Mouse (Mus musculus) ZHBTc4 (cell line): ENCODE measurements at regions not wholly inside any gene's neighbourhood (a gene's known extent, or its start where the extent isn't known, plus 50 kb on each side); places are given as distances from the start of the nearest gene placed in this dataset.

Experiments
- DNase-seq: peaks from one replicate; pipeline ENCODE4 v3.0.0-alpha.2; 2011; ENCODE audit warnings: low read depth, low spot score

- peak; percentile 16 for DNase-seq
Measured at GRCm38 (mm10) chr14:59075845-59076745, 66.6 kb downstream of the 1700129C05Rik start.

DNA sequence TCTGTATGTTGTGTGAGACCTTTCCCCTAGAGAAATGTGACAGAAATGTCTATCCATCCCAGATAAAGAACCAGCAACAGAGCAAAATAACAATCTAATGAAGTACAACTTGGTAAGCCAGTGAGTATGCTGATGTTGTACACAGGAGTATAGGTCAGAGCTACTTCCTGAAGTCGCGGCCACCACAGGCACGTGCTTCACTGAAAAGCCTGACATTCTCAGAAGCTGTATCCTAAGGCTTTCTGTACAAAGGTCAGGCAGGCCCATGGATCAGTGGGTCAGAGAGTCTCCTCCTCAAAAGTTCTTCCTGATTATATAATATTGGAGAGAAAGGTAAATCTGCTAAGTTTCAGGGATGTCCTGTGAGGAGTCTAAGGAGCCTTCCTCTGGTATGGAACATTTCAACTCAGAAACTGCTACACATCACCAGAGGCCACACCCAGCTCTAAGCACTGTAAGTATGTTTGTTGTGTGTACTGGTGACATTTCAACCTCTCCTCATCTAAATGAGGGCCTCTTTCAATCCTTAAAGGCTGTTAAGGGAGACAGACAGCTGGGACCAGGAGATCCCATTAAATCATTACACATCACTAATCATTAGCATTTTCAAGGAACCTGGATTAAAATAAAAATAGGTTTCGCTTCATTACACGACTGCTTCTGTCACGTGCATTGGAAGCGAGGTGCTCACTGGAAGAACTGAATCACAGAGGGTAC lies 70.2 kb downstream of the 1700129C05Rik start:
- DNase-seq = no peak

DNA sequence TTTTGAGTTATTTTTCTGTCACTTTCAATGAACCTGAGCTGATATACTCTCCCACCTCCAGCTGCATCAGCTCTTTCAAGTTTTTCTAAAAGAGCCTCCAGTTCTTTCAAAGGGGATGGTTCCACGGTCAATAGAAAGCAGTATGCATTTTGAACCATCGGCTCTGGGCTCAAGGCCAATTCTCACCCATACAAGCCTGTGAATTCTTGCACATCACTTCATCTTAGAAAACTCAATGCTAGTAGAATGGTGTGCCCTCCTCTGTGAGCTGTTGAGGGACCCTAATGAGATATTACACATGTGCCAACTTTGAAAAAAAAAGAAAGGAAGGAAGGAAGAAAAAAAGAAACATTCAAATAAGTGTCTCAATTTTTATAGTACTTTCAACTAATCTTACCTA lies 72.6 kb downstream of the 1700129C05Rik start:
- DNase-seq = no peak

GRCm38 (mm10) chr14:59066456-59067220 lies 76.1 kb downstream of the 1700129C05Rik start:
- no peak for DNase-seq

DNA sequence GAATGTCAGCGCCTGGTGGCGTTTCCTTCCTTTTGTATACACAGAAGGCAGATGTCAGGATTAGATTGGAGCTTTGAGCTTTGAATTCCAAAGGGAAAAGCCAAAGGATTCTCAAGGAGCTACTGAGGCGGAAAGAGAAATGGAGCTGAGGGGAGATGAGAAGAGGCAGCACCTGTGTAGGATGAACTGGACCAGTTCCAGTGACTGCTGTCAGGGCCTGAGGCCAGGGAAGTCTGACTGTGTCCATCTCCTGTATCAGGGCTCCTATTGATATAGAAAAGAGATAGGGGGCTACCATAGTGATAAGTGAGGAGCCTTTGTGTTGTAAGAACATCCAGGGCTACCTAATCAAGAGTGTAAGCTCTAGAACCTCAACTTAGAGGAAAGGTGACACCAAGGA lies 79.5 kb downstream of the 1700129C05Rik start:
- DNase-seq = no peak

DNA sequence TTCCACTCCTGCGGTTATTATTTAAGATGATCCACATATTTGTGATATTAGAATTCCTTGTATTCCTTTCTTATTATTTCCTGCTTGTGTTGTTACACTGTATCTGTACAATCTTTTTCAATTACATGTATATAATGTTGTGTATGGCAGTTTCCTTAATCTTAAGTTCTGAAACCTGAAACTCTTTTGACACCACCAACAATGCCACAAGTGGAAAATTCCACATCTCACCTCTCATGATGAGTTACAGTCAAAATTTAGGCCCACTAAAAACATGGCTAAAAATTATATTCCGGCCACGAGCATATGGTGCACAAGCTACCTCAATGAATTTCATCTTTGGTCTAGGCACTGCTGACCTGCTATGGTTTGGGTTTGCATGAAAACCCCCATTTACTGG lies 85.9 kb downstream of the 1700129C05Rik start:
- no peak for DNase-seq

- no peak for DNase-seq
Measured at GRCm38 (mm10) chr14:59055283-59055682, 87.4 kb downstream of the 1700129C05Rik start.

GRCm38 (mm10) chr14:59052421-59052820 lies 90.3 kb downstream of the 1700129C05Rik start:
- DNase-seq = no peak

GRCm38 (mm10) chr14:59051478-59051879 lies 91.2 kb downstream of the 1700129C05Rik start:
- DNase-seq = peak; percentile 3

DNA sequence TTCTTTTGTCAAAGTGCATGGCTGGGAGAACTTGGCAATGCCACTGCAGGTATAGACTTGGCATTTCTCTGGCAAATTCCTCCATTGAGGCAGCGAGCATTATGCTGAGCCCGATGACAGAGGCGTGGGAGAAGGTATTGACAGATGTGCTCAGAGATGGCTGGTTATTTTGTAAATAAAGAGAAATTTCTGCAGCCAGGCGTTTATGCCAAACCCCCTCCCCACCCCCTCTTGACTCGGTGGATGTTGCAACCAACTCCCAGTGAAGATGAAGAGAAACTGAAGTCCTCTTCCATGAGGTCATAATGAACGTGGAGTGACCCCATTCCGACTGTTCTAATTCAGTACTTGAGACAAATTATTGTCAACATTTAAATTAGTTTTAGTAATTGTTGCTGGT lies 97.0 kb downstream of the 1700129C05Rik start:
- DNase-seq = no peak

- no peak for DNase-seq
Measured at GRCm38 (mm10) chr14:59045235-59045634, 97.5 kb downstream of the 1700129C05Rik start.

DNA sequence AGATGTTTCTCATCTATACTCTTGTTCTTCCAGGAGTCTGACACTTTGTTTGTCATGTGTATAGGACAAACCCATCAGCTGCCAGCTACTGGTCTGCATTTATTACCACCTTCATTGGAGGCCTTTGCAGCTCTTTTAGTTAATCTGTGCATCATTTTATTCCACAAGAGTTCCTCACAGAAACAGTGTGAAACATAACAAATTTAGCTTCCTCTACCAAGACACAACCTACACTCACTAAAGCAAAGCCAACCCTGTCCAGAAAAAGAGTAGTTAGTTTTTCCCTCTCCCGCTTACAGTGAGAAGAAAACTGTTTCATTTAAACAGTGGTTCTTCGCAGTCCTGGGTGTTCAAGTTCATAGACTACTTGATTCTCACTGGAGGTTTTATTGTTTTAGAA lies 100.5 kb downstream of the 1700129C05Rik start:
- DNase-seq = no peak

- peak; percentile 55 for DNase-seq
Measured at GRCm38 (mm10) chr14:59025757-59026156, 116.9 kb downstream of the 1700129C05Rik start.

- DNase-seq = no peak
Measured at GRCm38 (mm10) chr14:59009534-59009933, 133.2 kb downstream of the 1700129C05Rik start.

- DNase-seq = peak; percentile 3
Measured at GRCm38 (mm10) chr14:58999106-58999778, 143.5 kb downstream of the 1700129C05Rik start.

GRCm38 (mm10) chr14:58994994-58995393 lies 147.7 kb downstream of the 1700129C05Rik start:
- no peak for DNase-seq

DNA sequence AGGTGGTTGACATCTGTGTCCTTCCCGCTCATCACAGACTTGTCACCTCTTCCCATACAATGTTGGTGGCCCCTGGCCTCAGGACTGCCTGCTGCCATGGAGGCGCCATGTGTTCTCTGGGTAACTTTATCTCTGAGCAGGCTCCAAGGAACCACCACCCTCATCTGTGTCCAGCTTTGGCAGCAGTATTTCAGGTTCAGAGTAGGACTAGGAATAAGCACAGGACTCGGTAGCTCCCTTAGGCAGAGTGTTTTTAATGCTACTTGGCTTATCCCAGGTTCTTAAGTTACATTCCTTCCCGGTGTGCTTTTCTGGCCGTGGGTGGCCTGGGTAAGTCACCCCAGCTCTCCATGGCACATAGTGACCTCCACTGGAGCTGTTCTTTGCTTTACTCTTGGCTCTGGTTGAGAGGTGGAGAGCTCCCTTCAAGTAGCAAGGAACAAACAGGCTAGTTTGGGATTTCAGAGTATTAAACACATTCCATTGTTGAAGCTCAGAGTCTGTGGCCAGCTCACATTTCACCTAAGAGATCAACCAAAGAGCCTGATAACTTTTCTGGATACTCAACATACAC lies 153.0 kb downstream of the 1700129C05Rik start:
- DNase-seq = no peak

DNA sequence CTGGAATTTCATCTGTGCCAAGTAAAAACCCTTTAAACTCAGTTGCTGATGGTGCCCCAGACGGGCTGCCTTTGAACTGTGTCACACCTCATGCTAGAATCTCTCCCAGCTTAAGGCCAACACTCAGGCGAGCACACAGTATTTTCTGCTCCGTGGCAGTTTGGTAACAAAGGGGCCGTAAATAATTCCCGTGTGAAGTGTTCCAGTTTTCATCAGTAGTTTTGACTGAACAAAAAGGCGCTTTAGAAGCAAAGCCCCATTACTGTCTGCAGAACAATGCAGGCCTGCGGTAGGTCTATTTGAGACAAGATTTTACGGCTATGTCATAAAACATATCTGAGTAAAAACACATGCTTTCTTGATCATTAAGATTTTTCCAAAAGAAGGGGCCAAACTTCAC lies 155.0 kb downstream of the 1700129C05Rik start:
- DNase-seq = no peak

- no peak for DNase-seq
Measured at GRCm38 (mm10) chr14:58985838-58986237, 156.9 kb downstream of the 1700129C05Rik start.

GRCm38 (mm10) chr14:58976791-58977190 lies 165.9 kb downstream of the 1700129C05Rik start:
- DNase-seq = no peak

DNA sequence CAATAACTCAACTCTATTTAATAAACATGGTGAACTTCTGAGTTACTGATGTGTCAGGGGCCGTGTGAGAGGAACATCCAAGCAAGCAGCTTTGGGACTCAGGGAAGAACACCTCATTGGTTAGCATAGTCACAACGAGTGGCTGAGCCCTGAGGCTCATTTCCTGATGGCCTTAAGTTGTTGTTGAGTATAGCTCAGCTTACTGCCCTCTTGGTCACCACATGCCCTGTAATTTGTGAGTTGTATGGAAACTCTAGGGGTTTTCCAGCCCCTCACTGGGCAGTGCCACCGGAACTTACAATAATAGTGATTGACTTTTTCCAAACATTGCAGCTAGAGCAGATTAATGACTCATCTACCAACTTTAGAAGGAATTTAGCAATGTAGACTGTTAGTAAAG lies 173.4 kb downstream of the 1700129C05Rik start:
- DNase-seq = no peak
